Mouse (Mus musculus): Measurements from ENCODE around the gene Prpf38a. TPM values are rescaled to one million over a fixed set of nuclear protein-coding genes. Genes with fewer than 3 reads are reported as not detected.

The Prpf38a gene
- polyA plus RNA-seq, 1 experiment: 0.38 TPM

- Histone ChIP-seq H3K27me3 (ENCODE audit: control insufficient read depth) (no peaks in the 10 kb centered on the region), H3K9me3 (ENCODE audit: control insufficient read depth, low read length) (no peaks in the 10 kb centered on the region), H3K4me1 (ENCODE audit: control insufficient read depth) (no peaks in the 10 kb centered on the region), H3K36me3 (ENCODE audit: control insufficient read depth) (peaks cover 93% of the 10 kb centered on the region), H3K4me3 (replicated peaks) (no peak overlapping the region)
- TF ChIP-seq GATA1 (IDR thresholded peaks at IDR 0.05; ENCODE audit: low read length) (no peak), TAL1 (IDR thresholded peaks at IDR 0.05; ENCODE audit: low read length) (no peak)
Observed at GRCm38 (mm10) chr4:108601870-108602269, 22.7 kb upstream of the Prpf38a start.

- H3K4me1 ChIP-seq (ENCODE audit: control insufficient read depth): no peaks in the 10 kb centered on the region; the same call in 1 of the 2 replicates
- H3K4me3 ChIP-seq (replicated peaks): no peak overlapping the region
- no peaks in the 10 kb centered on the region for H3K9me3 ChIP-seq (ENCODE audit: control insufficient read depth, low read length)
- H3K27me3 ChIP-seq (ENCODE audit: control insufficient read depth): no peaks in the 10 kb centered on the region
- TF ChIP-seq TAL1 (IDR thresholded peaks at IDR 0.05; ENCODE audit: low read length) (no peak), GATA1 (IDR thresholded peaks at IDR 0.05; ENCODE audit: low read length) (no peak)
- peaks cover 93% of the 10 kb centered on the region for H3K36me3 ChIP-seq (ENCODE audit: control insufficient read depth)
Observed at GRCm38 (mm10) chr4:108598306-108598705, 19.2 kb upstream of the Prpf38a start.

- no peaks in the 10 kb centered on the region for H3K27me3 ChIP-seq (ENCODE audit: control insufficient read depth)
Observed at GRCm38 (mm10) chr4:108595785-108596184, 16.6 kb upstream of the Prpf38a start.

GRCm38 (mm10) chr4:108593376-108593775 is 14.2 kb upstream of the Prpf38a start:
- Histone ChIP-seq H3K36me3 (ENCODE audit: control insufficient read depth) (peaks cover 98% of the 10 kb centered on the region), H3K9me3 (ENCODE audit: control insufficient read depth, low read length) (no peaks in the 10 kb centered on the region), H3K4me3 (replicated peaks) (no peak overlapping the region), H3K27me3 (ENCODE audit: control insufficient read depth) (no peaks in the 10 kb centered on the region), H3K4me1 (ENCODE audit: control insufficient read depth) (peaks cover 11% of the 10 kb centered on the region)
- TF ChIP-seq GATA1 (IDR thresholded peaks at IDR 0.05; ENCODE audit: low read length) (no peak), TAL1 (IDR thresholded peaks at IDR 0.05; ENCODE audit: low read length) (no peak)

More at GRCm38 (mm10) chr4:108595785-108596184, 16.6 kb upstream of the Prpf38a start:
- Histone ChIP-seq H3K4me1 (ENCODE audit: control insufficient read depth) (peaks cover 3% of the 10 kb centered on the region), H3K4me3 (replicated peaks) (no peak overlapping the region), H3K9me3 (ENCODE audit: control insufficient read depth, low read length) (no peaks in the 10 kb centered on the region), H3K36me3 (ENCODE audit: control insufficient read depth) (peaks cover 97% of the 10 kb centered on the region)
- TF ChIP-seq GATA1 (IDR thresholded peaks at IDR 0.05; ENCODE audit: low read length) (no peak), TAL1 (IDR thresholded peaks at IDR 0.05; ENCODE audit: low read length) (no peak)

- TF ChIP-seq TAL1 (IDR thresholded peaks at IDR 0.05; ENCODE audit: low read length) (no peak), GATA1 (IDR thresholded peaks at IDR 0.05; ENCODE audit: low read length) (no peak)
- H3K36me3 ChIP-seq (ENCODE audit: control insufficient read depth): peaks cover 61% of the 10 kb centered on the region
- H3K4me3 ChIP-seq (replicated peaks): peak overlapping the region; percentile 98
- H3K27me3 ChIP-seq (ENCODE audit: control insufficient read depth): no peaks in the 10 kb centered on the region
- peaks cover 10% of the 10 kb centered on the region for H3K9me3 ChIP-seq (ENCODE audit: control insufficient read depth, low read length)
- peaks cover 49% of the 10 kb centered on the region for H3K4me1 ChIP-seq (ENCODE audit: control insufficient read depth)
Observed at GRCm38 (mm10) chr4:108579743-108580411, 741 bp upstream of the Prpf38a start.

- Histone ChIP-seq H3K9me3 (ENCODE audit: control insufficient read depth, low read length) (no peaks in the 10 kb centered on the region), H3K36me3 (ENCODE audit: control insufficient read depth) (peaks cover 89% of the 10 kb centered on the region), H3K27me3 (ENCODE audit: control insufficient read depth) (no peaks in the 10 kb centered on the region), H3K4me1 (ENCODE audit: control insufficient read depth) (peaks cover 6% of the 10 kb centered on the region), H3K4me3 (replicated peaks) (no peak overlapping the region)
- TF ChIP-seq TAL1 (IDR thresholded peaks at IDR 0.05; ENCODE audit: low read length) (no peak), GATA1 (IDR thresholded peaks at IDR 0.05; ENCODE audit: low read length) (no peak)
Observed at GRCm38 (mm10) chr4:108572644-108573043, 6.5 kb downstream of the Prpf38a start.

- H3K4me1 ChIP-seq (ENCODE audit: control insufficient read depth): no peaks in the 10 kb centered on the region
- no peaks in the 10 kb centered on the region for H3K9me3 ChIP-seq (ENCODE audit: control insufficient read depth, low read length)
- H3K36me3 ChIP-seq (ENCODE audit: control insufficient read depth): peaks cover 100% of the 10 kb centered on the region
- TF ChIP-seq GATA1 (IDR thresholded peaks at IDR 0.05; ENCODE audit: low read length) (no peak), TAL1 (IDR thresholded peaks at IDR 0.05; ENCODE audit: low read length) (no peak)
- H3K27me3 ChIP-seq (ENCODE audit: control insufficient read depth): no peaks in the 10 kb centered on the region
- no peak overlapping the region for H3K4me3 ChIP-seq (replicated peaks)
Observed at GRCm38 (mm10) chr4:108565026-108565425, 14.1 kb downstream of the Prpf38a start.

- Histone ChIP-seq H3K36me3 (ENCODE audit: control insufficient read depth) (peaks cover 12% of the 10 kb centered on the region), H3K4me3 (replicated peaks) (no peak overlapping the region), H3K27me3 (ENCODE audit: control insufficient read depth) (no peaks in the 10 kb centered on the region), H3K9me3 (ENCODE audit: control insufficient read depth, low read length) (no peaks in the 10 kb centered on the region), H3K4me1 (ENCODE audit: control insufficient read depth) (no peaks in the 10 kb centered on the region)
- TF ChIP-seq TAL1 (IDR thresholded peaks at IDR 0.05; ENCODE audit: low read length) (no peak), GATA1 (IDR thresholded peaks at IDR 0.05; ENCODE audit: low read length) (no peak)
Observed at GRCm38 (mm10) chr4:108539701-108540100, 39.4 kb downstream of the Prpf38a start.

Other genes with a start within 250 kb of the Prpf38a start
- gene Shisal2a, start 196.0 kb downstream of the Prpf38a start, polyA plus RNA-seq (2012): not detected in 2 replicates
- not detected in 2 replicates for gene Gpx7, start 172.4 kb downstream of the Prpf38a start, polyA plus RNA-seq (2012)
- gene Tut4, start 119.9 kb downstream of the Prpf38a start, polyA plus RNA-seq (2012): 1.1 and 1.2 TPM in 2 replicates
- gene Orc1, start 87 bp upstream of the Prpf38a start, polyA plus RNA-seq (2012): 1.0 and 1.3 TPM in 2 replicates
- gene Cc2d1b, start 40.6 kb upstream of the Prpf38a start, polyA plus RNA-seq (2012): 2.5 and 2.6 TPM in 2 replicates
- gene 3110021N24Rik, start 140.3 kb upstream of the Prpf38a start, polyA plus RNA-seq (2012): not detected in 2 replicates
- not detected in 2 replicates for gene Zfyve9, start 201.5 kb upstream of the Prpf38a start, polyA plus RNA-seq (2012)